Mouse (Mus musculus): ENCODE results near the gene Chn1. TPM values are rescaled to one million over a fixed set of nuclear protein-coding genes. Genes with fewer than 3 reads are reported as not detected.
"Not testable (repeated sequence)": the region's sequence is repeated elsewhere in the genome, so short reads cannot be mapped to it uniquely, and the experiment has no call there.

Chn1 gene
- total RNA-seq (2014; fragmentation: Nextera tagmentation) (1.2 TPM in 1 of 2 replicates, not detected in the other), total RNA-seq (2017) (0.52 and 0.60 TPM in 2 replicates), polyA plus RNA-seq (2012) (0.30 TPM in 1 of 2 replicates, not detected in the other)

GRCm38 (mm10) chr2:73774786-73775682 is at the start of gene Chn1:
Gene Chn1 (minus strand): TSS chr2:73775346.
- no peak for TF ChIP-seq POLR2AphosphoS5 (IDR thresholded peaks at IDR 0.05; ENCODE audit: insufficient replicate concordance, low read depth, low read length)
- TF ChIP-seq GATA2 (IDR thresholded peaks at IDR 0.05; ENCODE audit: borderline replicate concordance, low read depth, low read length) = no peak
- no peak for TF ChIP-seq GATA1 (IDR thresholded peaks at IDR 0.05; ENCODE audit: borderline replicate concordance, low read length)
- TF ChIP-seq TAL1 (conservative IDR thresholded peaks at IDR 0.05; ENCODE audit: low read depth, low read length) = no peak
- no peak for TF ChIP-seq CTCF (IDR thresholded peaks at IDR 0.05; ENCODE audit: low read depth, low read length)
- Histone ChIP-seq H3K36me3 (replicated peaks) (no peaks in the 10 kb centered on the region), H3K4me3 (ENCODE audit: low read depth, low read length) (peak within 1 kb of the TSS; percentile 78), H3K9me3 (replicated peaks) (no peaks in the 10 kb centered on the region), H3K4me1 (ENCODE audit: insufficient read depth, low read depth, low read length) (peaks cover 9% of the 10 kb centered on the region), H3K27me3 (ENCODE audit: insufficient read depth, low read length) (peaks cover 58% of the 10 kb centered on the region)
- peak; percentile 60 for DNase-seq (ENCODE audit: low spot score)
- ATAC-seq (ENCODE audit: extremely low read depth, insufficient number of reproducible peaks, low FRiP score, poor library complexity, severe bottlenecking) = no peak

GRCm38 (mm10) chr2:73818742-73819141 is 43.6 kb upstream of the Chn1 start:
- DNase-seq (ENCODE audit: low spot score) (peak; percentile 34), ATAC-seq (ENCODE audit: extremely low read depth, insufficient number of reproducible peaks, low FRiP score, poor library complexity, severe bottlenecking) (peak; percentile 99)

GRCm38 (mm10) chr2:73807609-73808008 is 32.5 kb upstream of the Chn1 start:
- DNase-seq (ENCODE audit: low spot score) (no peak), ATAC-seq (ENCODE audit: extremely low read depth, insufficient number of reproducible peaks, low FRiP score, poor library complexity, severe bottlenecking) (no peak)
- Histone ChIP-seq H3K27me3 (ENCODE audit: insufficient read depth, low read length) (peaks cover 35% of the 10 kb centered on the region), H3K36me3 (replicated peaks) (no peaks in the 10 kb centered on the region), H3K9me3 (replicated peaks) (no peaks in the 10 kb centered on the region), H3K4me1 (ENCODE audit: insufficient read depth, low read depth, low read length) (peaks cover 12% of the 10 kb centered on the region; the same call in 1 of the 2 replicates), H3K4me3 (ENCODE audit: low read depth, low read length) (no peak overlapping the region)
- TF ChIP-seq TAL1 (conservative IDR thresholded peaks at IDR 0.05; ENCODE audit: low read depth, low read length) (no peak), GATA2 (IDR thresholded peaks at IDR 0.05; ENCODE audit: borderline replicate concordance, low read depth, low read length) (no peak), GATA1 (IDR thresholded peaks at IDR 0.05; ENCODE audit: borderline replicate concordance, low read length) (no peak), POLR2AphosphoS5 (IDR thresholded peaks at IDR 0.05; ENCODE audit: insufficient replicate concordance, low read depth, low read length) (no peak), CTCF (IDR thresholded peaks at IDR 0.05; ENCODE audit: low read depth, low read length) (no peak)

More at GRCm38 (mm10) chr2:73818742-73819141, 43.6 kb upstream of the Chn1 start:
- Histone ChIP-seq H3K9me3 (replicated peaks) (no peaks in the 10 kb centered on the region), H3K4me3 (ENCODE audit: low read depth, low read length) (no peak overlapping the region), H3K4me1 (ENCODE audit: insufficient read depth, low read depth, low read length) (no peaks in the 10 kb centered on the region), H3K27me3 (ENCODE audit: insufficient read depth, low read length) (no peaks in the 10 kb centered on the region), H3K36me3 (replicated peaks) (peaks cover 41% of the 10 kb centered on the region)
- no peak for TF ChIP-seq TAL1 (conservative IDR thresholded peaks at IDR 0.05; ENCODE audit: low read depth, low read length)
- no peak for TF ChIP-seq POLR2AphosphoS5 (IDR thresholded peaks at IDR 0.05; ENCODE audit: insufficient replicate concordance, low read depth, low read length)
- no peak for TF ChIP-seq GATA1 (IDR thresholded peaks at IDR 0.05; ENCODE audit: borderline replicate concordance, low read length)
- no peak for TF ChIP-seq GATA2 (IDR thresholded peaks at IDR 0.05; ENCODE audit: borderline replicate concordance, low read depth, low read length)
- no peak for TF ChIP-seq CTCF (IDR thresholded peaks at IDR 0.05; ENCODE audit: low read depth, low read length)

GRCm38 (mm10) chr2:73800127-73800526 is 25.0 kb upstream of the Chn1 start:
- ATAC-seq (ENCODE audit: extremely low read depth, insufficient number of reproducible peaks, low FRiP score, poor library complexity, severe bottlenecking); H3K4me3 ChIP-seq (ENCODE audit: low read depth, low read length); DNase-seq (ENCODE audit: low spot score); H3K9me3 ChIP-seq (replicated peaks); H3K36me3 ChIP-seq (replicated peaks): not testable (repeated sequence)
- peaks cover 50% of the 10 kb centered on the region for H3K27me3 ChIP-seq (ENCODE audit: insufficient read depth, low read length)
- H3K4me1 ChIP-seq (ENCODE audit: insufficient read depth, low read depth, low read length) = peaks cover 34% of the 10 kb centered on the region

GRCm38 (mm10) chr2:73798786-73799185 is 23.6 kb upstream of the Chn1 start:
- DNase-seq (ENCODE audit: low spot score) (no peak), ATAC-seq (ENCODE audit: extremely low read depth, insufficient number of reproducible peaks, low FRiP score, poor library complexity, severe bottlenecking) (no peak)
- TF ChIP-seq GATA2 (IDR thresholded peaks at IDR 0.05; ENCODE audit: borderline replicate concordance, low read depth, low read length) = no peak
- TF ChIP-seq GATA1 (IDR thresholded peaks at IDR 0.05; ENCODE audit: borderline replicate concordance, low read length) = no peak
- TF ChIP-seq TAL1 (conservative IDR thresholded peaks at IDR 0.05; ENCODE audit: low read depth, low read length) = no peak
- TF ChIP-seq CTCF (IDR thresholded peaks at IDR 0.05; ENCODE audit: low read depth, low read length) = no peak
- TF ChIP-seq POLR2AphosphoS5 (IDR thresholded peaks at IDR 0.05; ENCODE audit: insufficient replicate concordance, low read depth, low read length) = no peak
- no peak overlapping the region for H3K4me3 ChIP-seq (ENCODE audit: low read depth, low read length)
- peaks cover 34% of the 10 kb centered on the region for H3K4me1 ChIP-seq (ENCODE audit: insufficient read depth, low read depth, low read length)
- H3K9me3 ChIP-seq (replicated peaks) = peaks cover 5% of the 10 kb centered on the region
- peaks cover 48% of the 10 kb centered on the region for H3K27me3 ChIP-seq (ENCODE audit: insufficient read depth, low read length)
- no peaks in the 10 kb centered on the region for H3K36me3 ChIP-seq (replicated peaks)

GRCm38 (mm10) chr2:73798136-73798535 is 23.0 kb upstream of the Chn1 start:
- Histone ChIP-seq H3K36me3 (replicated peaks) (no peaks in the 10 kb centered on the region), H3K4me3 (ENCODE audit: low read depth, low read length) (no peak overlapping the region), H3K9me3 (replicated peaks) (peaks cover 5% of the 10 kb centered on the region), H3K27me3 (ENCODE audit: insufficient read depth, low read length) (peaks cover 46% of the 10 kb centered on the region), H3K4me1 (ENCODE audit: insufficient read depth, low read depth, low read length) (peaks cover 28% of the 10 kb centered on the region)
- no peak for ATAC-seq (ENCODE audit: extremely low read depth, insufficient number of reproducible peaks, low FRiP score, poor library complexity, severe bottlenecking)
- DNase-seq (ENCODE audit: low spot score) = no peak
- TF ChIP-seq GATA1 (IDR thresholded peaks at IDR 0.05; ENCODE audit: borderline replicate concordance, low read length) = no peak
- no peak for TF ChIP-seq TAL1 (conservative IDR thresholded peaks at IDR 0.05; ENCODE audit: low read depth, low read length)
- no peak for TF ChIP-seq GATA2 (IDR thresholded peaks at IDR 0.05; ENCODE audit: borderline replicate concordance, low read depth, low read length)
- TF ChIP-seq POLR2AphosphoS5 (IDR thresholded peaks at IDR 0.05; ENCODE audit: insufficient replicate concordance, low read depth, low read length) = no peak
- no peak for TF ChIP-seq CTCF (IDR thresholded peaks at IDR 0.05; ENCODE audit: low read depth, low read length)
